Mouse (Mus musculus): ENCODE measurements around the gene Ankrd39. TPM values are rescaled to one million over a fixed set of nuclear protein-coding genes. Genes with fewer than 3 reads are reported as not detected.
"Not testable (repeated sequence)": the region's sequence is repeated elsewhere in the genome, so short reads cannot be mapped to it uniquely, and the experiment has no call there.

Gene Ankrd39
- polyA plus RNA-seq, 1 experiment from 2014 or later, result 27.7 TPM

- H3K27ac ChIP-seq, result peak overlapping the region; percentile 74; the same call in 1 of the 2 replicates
- peaks cover 53% of the 10 kb centered on the region for H3K4me1 ChIP-seq
- peaks cover 55% of the 10 kb centered on the region for H3K36me3 ChIP-seq
- 27% methylated on average over 9 of the region's 9 CpGs for WGBS
- H3K27me3 ChIP-seq, result no peaks in the 10 kb centered on the region
- no peak overlapping the region for H3K4me3 ChIP-seq
- ATAC-seq (ENCODE audit: low FRiP score, low read depth), result no peak
- no peaks in the 10 kb centered on the region for H3K9me3 ChIP-seq
- H3K4me2 ChIP-seq (replicated peaks), result peak overlapping the region; percentile 41; the same call in 1 of the 2 replicates
- H3K9ac ChIP-seq, result peak overlapping the region; percentile 45; the same call in 1 of the 2 replicates
Observed at GRCm38 (mm10) chr1:36547981-36548598, 845 bp upstream of the Ankrd39 start.

GRCm38 (mm10) chr1:36545845-36546600 lies 1.2 kb downstream of the Ankrd39 start:
- H3K4me1 ChIP-seq, result peaks cover 53% of the 10 kb centered on the region

GRCm38 (mm10) chr1:36545382-36545781 lies 1.9 kb downstream of the Ankrd39 start:
- Histone ChIP-seq H3K4me1 (peaks cover 51% of the 10 kb centered on the region), H3K4me2 (replicated peaks) (no peak overlapping the region)
- 85% methylated on average over 2 of the region's 2 CpGs for WGBS

More at GRCm38 (mm10) chr1:36545845-36546600, 1.2 kb downstream of the Ankrd39 start:
- Histone ChIP-seq H3K4me2 (replicated peaks) (peak overlapping the region; percentile 81), H3K9ac (peak overlapping the region; percentile 81), H3K9me3 (no peaks in the 10 kb centered on the region), H3K36me3 (peaks cover 52% of the 10 kb centered on the region), H3K4me3 (peak overlapping the region; percentile 68), H3K27ac (peak overlapping the region; percentile 48; the same call in 1 of the 2 replicates), H3K27me3 (no peaks in the 10 kb centered on the region)
- no peak for ATAC-seq (ENCODE audit: low FRiP score, low read depth)
- 70% methylated on average over 19 of the region's 19 CpGs for WGBS

GRCm38 (mm10) chr1:36542925-36543324 lies 4.3 kb downstream of the Ankrd39 start:
- WGBS, result 86% methylated on average over 9 of the region's 9 CpGs
- no peak overlapping the region for H3K27ac ChIP-seq
- no peak overlapping the region for H3K4me2 ChIP-seq (replicated peaks)
- H3K4me3 ChIP-seq, result no peak overlapping the region
- H3K9me3 ChIP-seq, result no peaks in the 10 kb centered on the region
- no peak overlapping the region for H3K9ac ChIP-seq
- peaks cover 27% of the 10 kb centered on the region for H3K4me1 ChIP-seq
- ATAC-seq (ENCODE audit: low FRiP score, low read depth), result no peak
- H3K36me3 ChIP-seq, result peaks cover 47% of the 10 kb centered on the region
- H3K27me3 ChIP-seq, result no peaks in the 10 kb centered on the region

More at GRCm38 (mm10) chr1:36545382-36545781, 1.9 kb downstream of the Ankrd39 start:
- no peak overlapping the region for H3K4me3 ChIP-seq
- H3K9me3 ChIP-seq, result no peaks in the 10 kb centered on the region
- H3K27ac ChIP-seq, result no peak overlapping the region
- no peak for ATAC-seq (ENCODE audit: low FRiP score, low read depth)
- peaks cover 52% of the 10 kb centered on the region for H3K36me3 ChIP-seq
- H3K9ac ChIP-seq, result no peak overlapping the region
- no peaks in the 10 kb centered on the region for H3K27me3 ChIP-seq

GRCm38 (mm10) chr1:36541844-36542243 lies 5.4 kb downstream of the Ankrd39 start:
- no peak for ATAC-seq (ENCODE audit: low FRiP score, low read depth)
- Histone ChIP-seq H3K9me3 (no peaks in the 10 kb centered on the region), H3K36me3 (peaks cover 51% of the 10 kb centered on the region), H3K9ac (no peak overlapping the region), H3K4me2 (replicated peaks) (no peak overlapping the region), H3K4me3 (no peak overlapping the region), H3K4me1 (peaks cover 20% of the 10 kb centered on the region), H3K27ac (no peak overlapping the region), H3K27me3 (no peaks in the 10 kb centered on the region)
- 97% methylated on average over 16 of the region's 16 CpGs for WGBS

- WGBS, result 93% methylated on average over 12 of the region's 12 CpGs
- Histone ChIP-seq H3K4me1 (peaks cover 13% of the 10 kb centered on the region), H3K9me3 (no peaks in the 10 kb centered on the region), H3K4me2 (replicated peaks) (no peak overlapping the region), H3K27ac (peak overlapping the region; percentile 10; the same call in 1 of the 2 replicates), H3K4me3 (no peak overlapping the region), H3K36me3 (peaks cover 59% of the 10 kb centered on the region), H3K27me3 (no peaks in the 10 kb centered on the region), H3K9ac (no peak overlapping the region)
- ATAC-seq (ENCODE audit: low FRiP score, low read depth), result no peak
Observed at GRCm38 (mm10) chr1:36540807-36541206, 6.4 kb downstream of the Ankrd39 start.

- Histone ChIP-seq H3K4me2 (replicated peaks) (no peak overlapping the region), H3K27ac (no peak overlapping the region), H3K9me3 (no peaks in the 10 kb centered on the region), H3K4me3 (no peak overlapping the region), H3K27me3 (no peaks in the 10 kb centered on the region), H3K4me1 (peaks cover 8% of the 10 kb centered on the region; the same call in 1 of the 2 replicates), H3K36me3 (peaks cover 59% of the 10 kb centered on the region), H3K9ac (no peak overlapping the region)
- 89% methylated on average over 11 of the region's 11 CpGs for WGBS
- ATAC-seq (ENCODE audit: low FRiP score, low read depth), result no peak; the same call in 1 of the 2 replicates
Observed at GRCm38 (mm10) chr1:36540132-36540531, 7.1 kb downstream of the Ankrd39 start.

- no peaks in the 10 kb centered on the region for H3K9me3 ChIP-seq
- H3K27me3 ChIP-seq, result no peaks in the 10 kb centered on the region
- no peak within 1 kb of the TSS for H3K4me2 ChIP-seq (replicated peaks)
- no peak within 1 kb of the TSS; the same call in 1 of the 2 replicates for H3K27ac ChIP-seq
- H3K9ac ChIP-seq, result no peak within 1 kb of the TSS
- H3K36me3 ChIP-seq, result peaks cover 58% of the 10 kb centered on the region
- 47% methylated on average over 9 of the region's 9 CpGs for WGBS
- peaks cover 9% of the 10 kb centered on the region; the same call in 1 of the 2 replicates for H3K4me1 ChIP-seq
- no peak within 1 kb of the TSS for H3K4me3 ChIP-seq
- ATAC-seq (ENCODE audit: low FRiP score, low read depth), result 0 out of 2 replicates have a peak, but pooled peaks have one; percentile 17
Observed at GRCm38 (mm10) chr1:36539186-36539585, 8.1 kb downstream of the Ankrd39 start, which contains the start of gene Gm42417. Gene Gm42417, minus strand, starts transcription at chr1:36539429.

- Histone ChIP-seq H3K36me3 (peaks cover 56% of the 10 kb centered on the region), H3K9me3 (no peaks in the 10 kb centered on the region), H3K9ac (no peak overlapping the region), H3K27ac (no peak overlapping the region), H3K4me1 (peaks cover 7% of the 10 kb centered on the region; the same call in 1 of the 2 replicates), H3K27me3 (no peaks in the 10 kb centered on the region), H3K4me2 (replicated peaks) (no peak overlapping the region), H3K4me3 (no peak overlapping the region)
- 84% methylated on average over 4 of the region's 4 CpGs for WGBS
- ATAC-seq (ENCODE audit: low FRiP score, low read depth), result no peak
Observed at GRCm38 (mm10) chr1:36538727-36539126, 8.5 kb downstream of the Ankrd39 start.

GRCm38 (mm10) chr1:36536783-36537182 lies 10.5 kb downstream of the Ankrd39 start, which contains the start of gene Ankrd23:
Gene Ankrd23, minus strand, starts transcription at chr1:36536883.
- not testable (repeated sequence) for H3K27me3 ChIP-seq; ATAC-seq (ENCODE audit: low FRiP score, low read depth); H3K4me2 ChIP-seq (replicated peaks); H3K27ac ChIP-seq; H3K4me1 ChIP-seq; H3K9me3 ChIP-seq; H3K9ac ChIP-seq; H3K4me3 ChIP-seq
- WGBS, result 90% methylated on average over 9 of the region's 9 CpGs
- H3K36me3 ChIP-seq, result peaks cover 49% of the 10 kb centered on the region

- 79% methylated on average over 8 of the region's 8 CpGs for WGBS
- Histone ChIP-seq H3K27me3 (no peaks in the 10 kb centered on the region), H3K9ac (no peak overlapping the region), H3K9me3 (no peaks in the 10 kb centered on the region), H3K4me1 (0 out of 2 replicates have a peak, but pooled peaks cover 4% of the 10 kb centered on the region), H3K4me2 (replicated peaks) (no peak overlapping the region), H3K27ac (no peak overlapping the region), H3K36me3 (peaks cover 48% of the 10 kb centered on the region), H3K4me3 (no peak overlapping the region)
- ATAC-seq (ENCODE audit: low FRiP score, low read depth), result no peak
Observed at GRCm38 (mm10) chr1:36536397-36536728, 10.9 kb downstream of the Ankrd39 start.
